Comparison of ENCODE assay signal across 11 mouse cellular contexts in genomic region chr7:114873315-114874012, GRCm38 (mm10).
DNase-seq lines count a peak whose midpoint lies in the region; ATAC-seq and TF ChIP-seq lines count a peak whose summit lies in the region.
"Had no signal": no experiment of that assay in that cellular context is flagged by ENCODE, and none has a peak within 500 bp of the region (broad histone marks: within the 10 kb centered on the region; RNA-seq: fewer than 3 reads in every experiment).

No protein-coding gene starts in this region.

- no peak overlapping the region for H3K4me3 ChIP-seq in heart, postnatal 0 days (ENCODE audit: low read depth, low read length)
- H3K4me3 ChIP-seq in embryonic facial prominence, embryonic 13.5 days = no peak overlapping the region
- H3K4me3 ChIP-seq in limb, embryonic 14.5 days (replicated peaks; ENCODE audit: low read length) = no peak overlapping the region
- H3K4me3 ChIP-seq: liver, embryonic 15.5 days had no signal

- no peak for TF ChIP-seq EP300 in heart, postnatal 0 days (IDR thresholded peaks at IDR 0.05; ENCODE audit: low read depth)

- WGBS in heart, postnatal 0 days = 22% methylated on average over 3 of the region's 3 CpGs
- 18% methylated on average over 3 of the region's 3 CpGs for WGBS in embryonic facial prominence, embryonic 13.5 days
- WGBS in limb, embryonic 14.5 days = 27% methylated on average over 3 of the region's 3 CpGs

- H3K9me3 ChIP-seq in heart, postnatal 0 days (replicated peaks; ENCODE audit: control insufficient read depth, low read length) = no peaks in the 10 kb centered on the region
- H3K9me3 ChIP-seq in embryonic facial prominence, embryonic 13.5 days = no peaks in the 10 kb centered on the region
- no peaks in the 10 kb centered on the region for H3K9me3 ChIP-seq in limb, embryonic 14.5 days (ENCODE audit: control insufficient read depth, low read length)
- H3K9me3 ChIP-seq: liver, embryonic 15.5 days had no signal

- no peak for DNase-seq in heart, postnatal 0 days (ENCODE audit: low spot score)
- DNase-seq in heart, postnatal 25 days (ENCODE audit: low spot score) = no peak
- DNase-seq in NIH3T3 (ENCODE audit: low read depth) = peak; percentile 3
- no peak for DNase-seq in limb, embryonic 14.5 days (ENCODE audit: low spot score)
- DNase-seq in left cerebral cortex, postnatal 4 days = no peak
- DNase-seq in thymus, postnatal 14 days = no peak
- no peak for DNase-seq in right cerebral cortex, adult 2 months (ENCODE audit: low spot score in 2 of 2)
- DNase-seq: cerebellum, adult 8-10 months; thymus, postnatal 25 days had no signal

- H3K9ac ChIP-seq in heart, postnatal 0 days (replicated peaks; ENCODE audit: low read depth, low read length) = no peak overlapping the region
- no peak overlapping the region for H3K9ac ChIP-seq in embryonic facial prominence, embryonic 13.5 days
- no peak overlapping the region for H3K9ac ChIP-seq in limb, embryonic 14.5 days (ENCODE audit: low read depth, low read length, severe bottlenecking)
- H3K9ac ChIP-seq: liver, embryonic 15.5 days had no signal

- no peak overlapping the region for H3K4me2 ChIP-seq in heart, postnatal 0 days (ENCODE audit: low read depth, low read length)
- H3K4me2 ChIP-seq in embryonic facial prominence, embryonic 13.5 days = 0 out of 2 replicates have a peak overlapping the region, but pooled peaks have one; percentile 2
- no peak overlapping the region for H3K4me2 ChIP-seq in limb, embryonic 14.5 days (replicated peaks; ENCODE audit: low read depth, low read length, severe bottlenecking)
- H3K4me2 ChIP-seq: liver, embryonic 15.5 days had no signal

- H3K27ac ChIP-seq in heart, postnatal 0 days (ENCODE audit: low read depth) = no peak overlapping the region
- H3K27ac ChIP-seq in embryonic facial prominence, embryonic 13.5 days = no peak overlapping the region
- no peak overlapping the region for H3K27ac ChIP-seq in limb, embryonic 14.5 days (replicated peaks; ENCODE audit: low read depth, low read length)
- H3K27ac ChIP-seq: liver, embryonic 15.5 days had no signal

- no peak for TF ChIP-seq POLR2A in limb, embryonic 14.5 days (IDR thresholded peaks at IDR 0.05; ENCODE audit: borderline replicate concordance, extremely low read depth, insufficient read depth, insufficient read length)

- H3K27me3 ChIP-seq in heart, postnatal 0 days (ENCODE audit: control insufficient read depth, insufficient read depth, low read length) = no peaks in the 10 kb centered on the region
- no peaks in the 10 kb centered on the region for H3K27me3 ChIP-seq in embryonic facial prominence, embryonic 13.5 days
- no peaks in the 10 kb centered on the region for H3K27me3 ChIP-seq in limb, embryonic 14.5 days (ENCODE audit: control insufficient read depth, insufficient read depth, low read length)
- H3K27me3 ChIP-seq: liver, embryonic 15.5 days had no signal

- no peaks in the 10 kb centered on the region for H3K4me1 ChIP-seq in heart, postnatal 0 days (ENCODE audit: control insufficient read depth, insufficient read depth)
- H3K4me1 ChIP-seq in embryonic facial prominence, embryonic 13.5 days = peaks cover 11% of the 10 kb centered on the region; the same call in 1 of the 2 replicates
- H3K4me1 ChIP-seq in limb, embryonic 14.5 days (ENCODE audit: control insufficient read depth, insufficient read depth, low read length) = no peaks in the 10 kb centered on the region
- H3K4me1 ChIP-seq: liver, embryonic 15.5 days had no signal

- ATAC-seq in heart, postnatal 0 days (ENCODE audit: insufficient read depth, low read depth) = peak; percentile 39; the same call in 1 of the 2 replicates
- no peak for ATAC-seq in embryonic facial prominence, embryonic 13.5 days (ENCODE audit: insufficient number of reproducible peaks, insufficient read depth, low FRiP score, low TSS enrichment, low read depth)
- peak; percentile 57; the same call in 1 of the 2 replicates for ATAC-seq in limb, embryonic 14.5 days (ENCODE audit: low FRiP score, low read depth)

- intact Hi-C loops in heart, postnatal 25 days (cut with DNase I) = no loop called here
- intact Hi-C loops in left cerebral cortex, postnatal 4 days (cut with DNase I) = loop anchor here (5.0 kb wide), 1 partner anchor 1164 kb away; the partner anchor contains the start of genes 1110004F10Rik and Sox6

- TF ChIP-seq CTCF in heart, postnatal 0 days (IDR thresholded peaks at IDR 0.05; ENCODE audit: low read depth) = no peak

- no peaks in the 10 kb centered on the region for H3K36me3 ChIP-seq in heart, postnatal 0 days (replicated peaks; ENCODE audit: control insufficient read depth, insufficient read depth, low read length)
- no peaks in the 10 kb centered on the region for H3K36me3 ChIP-seq in embryonic facial prominence, embryonic 13.5 days
- H3K36me3 ChIP-seq in limb, embryonic 14.5 days (ENCODE audit: control insufficient read depth, insufficient read depth, low read length) = no peaks in the 10 kb centered on the region
- H3K36me3 ChIP-seq: liver, embryonic 15.5 days had no signal
